Mouse (Mus musculus) monocyte, adult 5-6 weeks (primary cell): ENCODE results near the gene Aspm. TPM values are rescaled to one million over a fixed set of nuclear protein-coding genes. Genes with fewer than 3 reads are reported as not detected.

Experiments used
- ATAC-seq: fragments of 153-309, 156-312 bp; replicated peaks from 2 replicates; pipeline ENCODE4 v1.8.0; 2017; ENCODE audit warnings: mild to moderate bottlenecking; ENCODE audit not compliant: low TSS enrichment, insufficient number of reproducible peaks, severe bottlenecking, poor library complexity, low FRiP score
- total RNA-seq: library from RNA; stranded (forward); fragments of 200-1000, 200-491, 200-594 nt; gene quantifications from 3 replicates; pipeline ENCODE4 v1.2.3, GENCODE M21; 2017

The Aspm gene
- total RNA-seq, 1 experiment from 2014 or later, result 0.48 TPM

DNA sequence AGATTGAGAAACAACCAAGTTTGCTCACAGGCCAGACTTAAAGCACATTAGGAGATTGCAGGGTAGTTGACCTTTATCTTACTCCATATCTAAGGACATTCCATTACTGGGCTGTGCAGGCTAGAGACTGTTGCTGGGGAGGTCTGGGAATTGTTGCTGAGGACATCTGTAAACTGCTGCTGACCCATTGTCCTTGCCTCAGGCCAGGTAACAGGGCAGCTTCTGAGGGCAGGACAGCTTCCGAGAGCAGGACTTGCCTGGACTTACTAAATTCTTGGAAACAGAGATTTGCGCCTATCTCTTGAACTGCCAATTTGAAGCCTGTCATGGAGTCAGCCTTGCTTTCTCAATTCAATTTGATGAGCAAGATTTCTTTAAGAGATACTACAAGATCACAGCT is 40.8 kb downstream of the Aspm start:
- no peak for ATAC-seq

DNA sequence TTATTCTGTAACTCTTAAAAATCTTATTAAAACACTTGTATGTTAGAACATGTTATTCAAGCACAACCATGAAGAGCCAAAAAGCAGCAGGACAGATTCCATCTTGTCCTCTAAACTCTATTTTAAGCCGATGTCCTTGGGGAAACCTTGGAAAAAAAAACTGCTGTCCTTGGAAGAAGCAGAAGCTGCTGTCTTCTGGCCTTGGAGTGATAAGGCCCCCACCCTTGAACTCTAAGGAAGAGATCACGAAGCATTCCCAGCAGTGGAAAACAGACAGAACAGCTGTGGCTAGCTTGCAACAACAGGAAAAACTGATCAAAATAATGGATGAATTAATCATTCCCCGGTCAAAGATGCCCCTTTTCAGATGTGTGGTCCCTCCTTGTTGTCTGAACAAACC is 41.6 kb downstream of the Aspm start:
- no peak for ATAC-seq

DNA sequence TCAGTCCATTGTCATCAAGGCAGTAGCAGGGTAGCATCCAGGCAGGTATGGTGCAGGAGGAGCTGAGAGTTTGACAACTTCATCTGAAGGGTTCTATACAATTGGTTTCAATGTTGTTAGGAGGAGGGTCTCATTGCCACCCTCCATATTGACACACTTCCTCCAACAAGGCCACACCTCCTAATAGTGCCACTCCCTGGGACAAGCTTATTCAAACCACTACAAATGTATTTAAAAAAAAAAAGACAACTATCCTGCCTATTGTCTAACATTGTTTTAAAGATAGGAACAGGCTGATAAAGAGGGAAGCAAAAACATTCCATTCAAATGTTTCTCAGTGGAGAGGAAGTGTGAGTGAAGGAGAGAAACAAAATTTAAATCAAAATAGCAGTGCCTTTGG is 45.2 kb downstream of the Aspm start:
- no peak for ATAC-seq

DNA sequence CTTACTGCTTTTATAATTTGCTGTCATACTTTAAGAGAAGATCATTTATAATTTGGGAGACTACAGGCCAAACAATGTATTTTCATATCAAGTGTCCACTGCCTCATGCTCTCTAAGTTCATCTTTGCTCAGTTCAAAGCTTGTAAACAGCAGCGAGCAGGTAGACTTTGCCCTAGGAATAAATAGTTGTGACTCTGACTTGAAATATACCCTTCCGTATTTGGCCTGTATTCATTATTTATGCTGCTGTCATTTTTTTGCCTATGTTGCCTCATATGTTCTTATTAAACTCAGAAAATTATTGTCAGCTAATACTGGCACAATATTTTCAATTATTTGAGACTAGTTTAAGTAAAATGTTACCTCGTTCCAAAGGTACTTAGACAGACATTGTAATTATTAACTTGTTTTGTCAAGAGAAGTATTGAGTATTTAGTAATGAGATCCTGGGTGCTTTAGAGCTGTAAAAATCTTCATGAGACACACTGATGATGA is 46.7 kb downstream of the Aspm start, which contains the start of gene F13b:
TSS of gene F13b (plus strand) at position 445 of the 495 bp plus-strand sequence.
- ATAC-seq, result no peak

DNA sequence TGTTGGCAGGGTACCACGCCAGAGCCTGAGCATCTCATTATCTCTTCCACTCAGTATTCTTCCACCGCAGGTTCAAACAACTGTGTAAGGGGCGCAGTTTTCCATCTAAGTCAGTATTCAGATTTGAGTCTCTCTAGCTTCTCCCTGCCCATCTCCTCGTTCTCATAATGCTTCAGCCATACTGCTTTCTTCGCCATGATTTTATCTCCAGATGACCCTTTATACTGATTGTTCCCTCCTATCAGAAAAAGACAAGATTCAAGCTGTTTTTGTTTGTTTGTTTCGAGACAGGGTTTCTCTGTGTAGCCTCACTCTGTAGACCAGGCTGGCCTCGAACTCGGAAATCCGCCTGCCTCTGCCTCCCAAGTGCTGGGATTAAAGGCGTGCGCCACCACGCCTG is 60.0 kb downstream of the Aspm start:
- no peak for ATAC-seq

Other genes with a start within 250 kb of the Aspm start
- not detected in 3 replicates for gene Crb1, start 77.7 kb upstream of the Aspm start, total RNA-seq
- 17.3 to 20.9 TPM (median 18.1 TPM) in 3 replicates for gene Zbtb41, start 32.5 kb upstream of the Aspm start, total RNA-seq
- gene F13b, start 46.9 kb downstream of the Aspm start, total RNA-seq, result not detected in 3 replicates
- gene Cfhr1, start 105.5 kb downstream of the Aspm start, total RNA-seq, result not detected in 3 replicates